Mouse (Mus musculus): Measurements from ENCODE around the gene Bbx.

DNA sequence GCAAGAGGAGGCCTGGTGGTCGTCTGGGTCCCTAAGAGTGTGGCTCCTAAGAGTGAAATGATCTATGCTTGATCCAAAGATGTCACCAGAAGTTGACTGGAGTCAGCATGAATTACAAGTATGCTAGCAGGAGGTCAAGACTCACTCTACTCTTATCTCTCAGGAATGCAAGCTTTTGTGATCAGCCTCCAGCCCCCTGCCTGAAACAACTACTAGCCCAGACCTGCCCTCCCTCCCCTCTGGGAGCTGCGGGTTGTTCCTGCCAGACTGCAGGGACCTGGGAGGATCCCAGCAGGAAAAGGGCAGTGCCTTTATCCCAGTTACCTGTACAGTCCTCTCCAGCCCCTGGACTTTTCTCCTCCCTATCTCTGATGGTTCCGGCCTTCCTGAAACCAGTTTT is 27.0 kb upstream of the Bbx start:
- TF ChIP-seq NELFE (IDR thresholded peaks at IDR 0.05; ENCODE audit: low read depth, low read length) (no peak), TAL1 (IDR thresholded peaks at IDR 0.05; ENCODE audit: low read length) (no peak), MYC (IDR thresholded peaks at IDR 0.05; ENCODE audit: low read depth, low read length) (no peak), POLR2A (IDR thresholded peaks at IDR 0.05; ENCODE audit: control insufficient read depth in 1 of 2, insufficient read depth in 1 of 2, low read depth in 1 of 2, low read length in 2 of 2, poor library complexity in 1 of 2) (no peak), CTCF (IDR thresholded peaks at IDR 0.05 in 2 of 3, conservative IDR thresholded peaks at IDR 0.05 in 1 of 3; ENCODE audit: control insufficient read depth in 1 of 3, insufficient read depth in 1 of 3, low read depth in 2 of 3, low read length in 3 of 3, poor library complexity in 1 of 3, severe bottlenecking in 1 of 3) (no peak), MYB (IDR thresholded peaks at IDR 0.05; ENCODE audit: low read depth, low read length) (no peak), EP300 (IDR thresholded peaks at IDR 0.05; ENCODE audit: low read depth in 1 of 2, low read length in 2 of 2) (no peak), TCF12 (IDR thresholded peaks at IDR 0.05; ENCODE audit: low read depth, low read length) (no peak)

Measured in MEL (cell line).